ENCODE assay signal across 8 mouse cellular contexts in genomic region chr4:94556265-94557054, GRCm38 (mm10). TPM values are rescaled to one million over a fixed set of nuclear protein-coding genes. Genes with fewer than 3 reads are reported as not detected.
DNase-seq lines count a peak whose midpoint lies in the region; ATAC-seq and TF ChIP-seq lines count a peak whose summit lies in the region.

TSS of gene Gm10306 (plus strand) at chr4:94556546.
TSS of gene Caap1 (minus strand) at chr4:94556796.

- peak within 1 kb of the TSS; percentile 72 for H3K4me2 ChIP-seq in heart, embryonic 12.5 days
- H3K4me2 ChIP-seq in kidney, postnatal 0 days (ENCODE audit: low read length), result peak within 1 kb of the TSS; percentile 64
- peak within 1 kb of the TSS; percentile 80 for H3K4me2 ChIP-seq in liver, embryonic 11.5 days
- peak within 1 kb of the TSS; percentile 84 for H3K4me2 ChIP-seq in stomach, embryonic 14.5 days (replicated peaks; ENCODE audit: low read depth, low read length)

- no peaks in the 10 kb centered on the region for H3K36me3 ChIP-seq in heart, embryonic 12.5 days
- H3K36me3 ChIP-seq in kidney, postnatal 0 days (ENCODE audit: insufficient read depth, low read length), result no peaks in the 10 kb centered on the region
- no peaks in the 10 kb centered on the region for H3K36me3 ChIP-seq in liver, embryonic 11.5 days (ENCODE audit: control insufficient read depth, insufficient read depth, low read length)
- no peaks in the 10 kb centered on the region for H3K36me3 ChIP-seq in stomach, embryonic 14.5 days (ENCODE audit: control insufficient read depth, insufficient read depth, low read length)

- peak; percentile 99 for ATAC-seq in erythroid progenitor cell, adult 5-6 weeks (replicated peaks; ENCODE audit: low FRiP score, poor library complexity, severe bottlenecking)
- peak; percentile 93 for ATAC-seq in heart, embryonic 12.5 days (ENCODE audit: insufficient number of reproducible peaks, low FRiP score)
- ATAC-seq in kidney, postnatal 0 days (replicated peaks; ENCODE audit: low FRiP score, low read depth), result peak; percentile 97
- peak; percentile 92 for ATAC-seq in liver, embryonic 11.5 days (replicated peaks; ENCODE audit: low FRiP score)
- ATAC-seq in stomach, embryonic 14.5 days (ENCODE audit: insufficient number of reproducible peaks, insufficient read depth, low FRiP score, low read depth), result peak; percentile 97

- no peak for TF ChIP-seq CTCF in kidney, postnatal 0 days (IDR thresholded peaks at IDR 0.05; ENCODE audit: low read depth)

- WGBS in heart, embryonic 12.5 days, result 1% methylated on average over 83 of the region's 83 CpGs
- under 1% methylated on average over 75 of the region's 83 CpGs for WGBS in kidney, postnatal 0 days
- WGBS in liver, embryonic 11.5 days, result 1% methylated on average over 78 of the region's 83 CpGs
- WGBS in stomach, embryonic 14.5 days, result 1% methylated on average over 71 of the region's 83 CpGs

- peak within 1 kb of the TSS; percentile 96 for H3K9ac ChIP-seq in heart, embryonic 12.5 days
- peak within 1 kb of the TSS; percentile 91 for H3K9ac ChIP-seq in kidney, postnatal 0 days (ENCODE audit: low read depth, low read length)
- peak within 1 kb of the TSS; percentile 91 for H3K9ac ChIP-seq in liver, embryonic 11.5 days (ENCODE audit: low read depth, low read length)
- peak within 1 kb of the TSS; percentile 67 for H3K9ac ChIP-seq in stomach, embryonic 14.5 days (replicated peaks; ENCODE audit: low read depth, low read length)

- H3K27me3 ChIP-seq in heart, embryonic 12.5 days (replicated peaks), result no peaks in the 10 kb centered on the region
- no peaks in the 10 kb centered on the region for H3K27me3 ChIP-seq in kidney, postnatal 0 days (ENCODE audit: insufficient read depth, low read length)
- H3K27me3 ChIP-seq in liver, embryonic 11.5 days (replicated peaks; ENCODE audit: control insufficient read depth, insufficient read depth, low read length), result no peaks in the 10 kb centered on the region
- H3K27me3 ChIP-seq in stomach, embryonic 14.5 days (ENCODE audit: control insufficient read depth, insufficient read depth, low read length), result no peaks in the 10 kb centered on the region

- peak; percentile 95 for DNase-seq in CD4-positive helper T cell, adult 2 months (ENCODE audit: low read depth, low spot score)
- DNase-seq in brain, embryonic 18.5 days (ENCODE audit: low read depth, low spot score), result peak; percentile 82
- DNase-seq in kidney, postnatal 0 days (ENCODE audit: low spot score), result peak; percentile 93
- peak; percentile 95 for DNase-seq in liver, embryonic 11.5 days (ENCODE audit: low spot score)
- DNase-seq in naive thymus-derived CD4-positive, alpha-beta T cell, adult 2 months (ENCODE audit: low read depth), result peak; percentile 95

- peak within 1 kb of the TSS; percentile 100 for H3K4me3 ChIP-seq in heart, embryonic 12.5 days
- H3K4me3 ChIP-seq in kidney, postnatal 0 days (replicated peaks; ENCODE audit: low read depth, low read length), result peak within 1 kb of the TSS; percentile 96
- peak within 1 kb of the TSS; percentile 98 for H3K4me3 ChIP-seq in liver, embryonic 11.5 days (ENCODE audit: low read depth, low read length)
- peak within 1 kb of the TSS; percentile 87 for H3K4me3 ChIP-seq in stomach, embryonic 14.5 days (ENCODE audit: low read depth, low read length)

- no peaks in the 10 kb centered on the region for H3K9me3 ChIP-seq in heart, embryonic 12.5 days (replicated peaks)
- no peaks in the 10 kb centered on the region for H3K9me3 ChIP-seq in kidney, postnatal 0 days (replicated peaks; ENCODE audit: low read length)
- H3K9me3 ChIP-seq in liver, embryonic 11.5 days (ENCODE audit: control insufficient read depth, low read length), result no peaks in the 10 kb centered on the region
- H3K9me3 ChIP-seq in stomach, embryonic 14.5 days (ENCODE audit: control insufficient read depth, low read depth, low read length), result no peaks in the 10 kb centered on the region

- H3K27ac ChIP-seq in heart, embryonic 12.5 days (ENCODE audit: poor library complexity, severe bottlenecking), result peak within 1 kb of the TSS; percentile 79
- H3K27ac ChIP-seq in kidney, postnatal 0 days, result peak within 1 kb of the TSS; percentile 85
- H3K27ac ChIP-seq in liver, embryonic 11.5 days (ENCODE audit: low read depth, low read length), result peak within 1 kb of the TSS; percentile 74
- H3K27ac ChIP-seq in stomach, embryonic 14.5 days (ENCODE audit: low read length), result peak within 1 kb of the TSS; percentile 7; the same call in 1 of the 2 replicates

- peaks cover 8% of the 10 kb centered on the region; the same call in 1 of the 2 replicates for H3K4me1 ChIP-seq in heart, embryonic 12.5 days (replicated peaks)
- H3K4me1 ChIP-seq in kidney, postnatal 0 days (replicated peaks; ENCODE audit: insufficient read depth, low read length), result peaks cover 6% of the 10 kb centered on the region; the same call in 1 of the 2 replicates
- peaks cover 4% of the 10 kb centered on the region; the same call in 1 of the 2 replicates for H3K4me1 ChIP-seq in liver, embryonic 11.5 days (replicated peaks; ENCODE audit: control insufficient read depth, insufficient read depth, low read length)
- H3K4me1 ChIP-seq in stomach, embryonic 14.5 days (ENCODE audit: control insufficient read depth, insufficient read depth, low read length), result 0 out of 2 replicates have a peak, but pooled peaks cover 9% of the 10 kb centered on the region

RNA-seq across cellular contexts. Expression of gene Gm10306, which starts in this region (rescaled TPM):
- not detected in 2 replicates for total RNA-seq in erythroid progenitor cell, adult 5-6 weeks (2015; ENCODE audit: low replicate concordance)
- total RNA-seq in erythroid progenitor cell, adult 5-6 weeks (2017; ENCODE audit: low replicate concordance), result not detected in 2 replicates
- polyA plus RNA-seq in heart, embryonic 12.5 days (2016; fragmentation: Nextera tagmentation; extraction: Ambion mirVana), result 0.77 TPM in 1 of 2 replicates, not detected in the other
- polyA plus RNA-seq in kidney, postnatal 0 days (2015; fragmentation: Nextera tagmentation; extraction: Ambion mirVana), result 0.74 TPM in 1 of 2 replicates, not detected in the other
- not detected in 2 replicates for polyA plus RNA-seq in liver, embryonic 11.5 days (2014; fragmentation: Nextera tagmentation; extraction: Ambion mirVana)
- 0.88 TPM in 1 of 2 replicates, not detected in the other for polyA plus RNA-seq in stomach, embryonic 14.5 days (2014; fragmentation: Nextera tagmentation; extraction: Ambion mirVana)

RNA-seq across cellular contexts. Expression of gene Caap1, which starts in this region (rescaled TPM):
- total RNA-seq in erythroid progenitor cell, adult 5-6 weeks (2015; ENCODE audit: low replicate concordance), result 7.2 and 15.5 TPM in 2 replicates
- 16.0 and 39.1 TPM in 2 replicates for total RNA-seq in erythroid progenitor cell, adult 5-6 weeks (2017; ENCODE audit: low replicate concordance)
- polyA plus RNA-seq in heart, embryonic 12.5 days (2016; fragmentation: Nextera tagmentation; extraction: Ambion mirVana), result 15.8 and 16.6 TPM in 2 replicates
- polyA plus RNA-seq in kidney, postnatal 0 days (2015; fragmentation: Nextera tagmentation; extraction: Ambion mirVana), result 18.2 and 18.4 TPM in 2 replicates
- 24.2 TPM in 2 replicates for polyA plus RNA-seq in liver, embryonic 11.5 days (2014; fragmentation: Nextera tagmentation; extraction: Ambion mirVana)
- 19.6 and 22.6 TPM in 2 replicates for polyA plus RNA-seq in stomach, embryonic 14.5 days (2014; fragmentation: Nextera tagmentation; extraction: Ambion mirVana)

Comparison
In these comparisons a context has a peak if more than half of its experiments do, and no peak if none do; other contexts are left out.
1. Peak in every context shown above with its lines: DNase-seq, ATAC-seq, H3K4me3 ChIP-seq and H3K27ac ChIP-seq.
2. H3K27ac ChIP-seq: peak in every context shown above with its lines; median percentile 85 in kidney, postnatal 0 days; 79 in heart, embryonic 12.5 days; 74 in liver, embryonic 11.5 days; 7 in stomach, embryonic 14.5 days.